Mouse (Mus musculus): Measurements from ENCODE around the gene Diaph3.
A peak's percentile ranks its signal among the peaks of the same experiment; 100 is the strongest.
"Not testable (repeated sequence)": the region's sequence is repeated elsewhere in the genome, so short reads cannot be mapped to it uniquely, and the experiment has no call there.

Gene Diaph3

DNA sequence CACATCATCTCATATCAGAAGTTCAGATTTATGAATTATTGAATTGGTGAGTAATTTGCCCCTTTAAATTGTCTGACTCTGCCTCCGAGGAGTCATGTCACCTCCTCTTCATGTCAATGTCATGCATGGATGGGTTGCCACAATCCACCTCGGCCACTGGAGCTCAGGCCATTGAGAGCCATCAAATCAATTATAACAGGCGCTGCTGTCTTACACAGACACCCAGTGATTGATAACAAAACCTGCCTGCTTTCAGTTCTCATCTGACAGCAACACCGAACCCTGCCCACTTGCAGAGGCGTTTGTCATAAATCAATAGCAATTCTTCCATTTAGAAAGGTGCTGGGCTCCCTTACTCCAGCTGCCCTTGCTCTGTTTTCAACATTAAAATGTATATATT is 402.1 kb downstream of the Diaph3 start:
- DNase-seq (ENCODE audit: low spot score in 2 of 2), result no peak

DNA sequence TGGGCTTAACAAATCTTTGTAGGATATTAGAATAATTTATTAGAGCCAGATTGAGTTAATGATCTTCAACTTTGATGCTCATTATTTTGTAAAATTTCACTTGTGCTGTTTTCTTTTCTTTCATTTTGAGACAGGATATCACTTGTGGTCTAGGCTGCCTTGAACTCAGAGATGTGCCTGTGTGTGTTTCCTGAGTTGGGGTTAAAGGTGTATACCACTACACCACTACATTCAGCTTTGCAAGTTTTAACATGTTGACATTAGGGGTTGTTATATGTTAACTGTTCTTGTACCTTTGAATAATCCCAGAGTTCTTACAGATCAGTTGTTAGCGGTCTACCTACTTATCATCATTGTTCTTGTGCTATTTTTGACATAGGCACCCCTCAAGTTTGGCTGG is 404.4 kb downstream of the Diaph3 start:
- no peak for DNase-seq (ENCODE audit: low spot score in 2 of 2)

DNA sequence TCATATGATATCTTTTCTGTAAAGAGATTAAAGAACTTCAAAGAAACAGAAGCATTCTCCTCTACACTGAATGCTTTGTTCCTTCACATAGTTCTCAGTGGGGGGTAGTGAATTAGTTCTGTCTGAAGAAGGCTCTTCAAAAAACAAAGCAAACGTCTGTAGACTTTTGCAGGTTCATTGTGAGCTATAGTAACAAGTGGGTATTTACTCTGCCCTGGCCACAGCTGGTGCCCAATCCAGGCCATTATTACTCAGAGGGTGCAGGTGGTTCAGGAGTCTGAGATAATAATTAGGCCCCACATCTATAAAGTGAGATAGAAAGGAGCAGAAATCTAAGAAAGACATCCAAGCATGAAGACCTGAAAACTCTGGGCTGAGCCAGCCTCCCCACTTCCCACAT is 409.7 kb downstream of the Diaph3 start:
- no peak for DNase-seq (ENCODE audit: low spot score in 2 of 2)

DNA sequence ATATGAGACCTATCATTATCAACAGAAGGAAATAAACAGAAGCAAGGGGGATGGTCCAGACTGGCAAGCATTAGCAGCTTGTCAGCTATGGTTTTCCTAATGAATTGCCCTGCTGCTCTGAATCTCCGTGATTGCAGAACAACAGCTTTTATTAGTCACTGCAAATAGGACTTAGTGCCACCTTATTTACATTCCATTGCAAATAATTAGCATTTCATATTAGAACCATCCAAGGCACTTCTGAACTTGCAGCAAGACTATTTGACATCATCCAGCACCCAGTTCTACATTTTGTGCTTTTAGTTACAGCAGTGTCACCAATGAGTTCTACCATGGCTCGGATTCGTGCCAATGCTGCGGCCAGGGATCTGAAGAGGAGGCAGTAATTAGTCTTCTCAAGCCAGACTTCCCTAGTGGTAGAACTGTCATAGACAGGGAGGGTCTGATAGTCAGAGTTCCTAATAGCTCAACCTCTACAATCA is 411.4 kb downstream of the Diaph3 start:
- DNase-seq (ENCODE audit: low spot score in 2 of 2), result peak in 1 of 2 experiments; percentile 31

DNA sequence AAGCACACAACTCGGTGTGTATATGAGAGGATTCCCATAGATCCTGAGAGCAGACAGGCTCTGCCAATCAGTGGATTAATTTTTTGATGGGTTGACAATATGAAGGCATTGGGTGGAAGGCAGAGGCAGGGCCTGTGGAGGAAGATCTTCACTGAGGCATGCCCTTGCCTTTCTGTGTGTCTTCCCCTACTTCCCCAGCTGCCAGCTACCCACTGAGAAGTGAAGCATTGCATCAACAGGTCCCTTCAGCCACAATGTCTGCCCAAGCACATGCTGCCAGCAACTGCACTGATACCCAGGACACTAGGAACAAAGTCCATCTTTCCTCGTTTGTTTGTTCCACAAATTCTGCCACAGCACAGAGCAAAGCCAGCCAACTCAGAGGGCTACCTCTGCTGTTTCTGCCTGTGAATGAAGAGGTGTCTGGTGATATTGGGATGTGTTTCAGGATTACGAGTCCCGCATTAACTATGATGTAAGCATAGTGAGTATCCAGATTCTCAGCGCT is 413.4 kb downstream of the Diaph3 start:
- DNase-seq (ENCODE audit: low spot score in 2 of 2), result peak in 1 of 2 experiments; percentile 8

DNA sequence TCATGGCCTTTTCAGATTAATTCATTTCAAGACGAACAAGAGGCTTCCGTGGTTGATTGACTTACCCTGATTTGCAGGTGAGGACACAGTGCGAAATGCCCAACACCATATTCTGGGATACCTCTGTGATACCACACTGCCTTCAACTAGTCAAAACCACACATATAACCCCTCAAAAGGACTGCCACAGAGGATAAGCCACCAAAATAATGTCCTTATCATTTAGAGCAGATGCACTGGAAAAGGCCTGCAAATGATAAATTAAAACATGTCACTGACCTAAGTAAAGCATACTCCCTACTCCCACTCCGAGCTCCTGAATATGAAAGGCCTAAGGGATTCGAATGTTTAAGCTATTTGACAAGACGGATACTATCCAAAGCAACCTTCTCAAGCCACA is 419.3 kb downstream of the Diaph3 start:
- DNase-seq (ENCODE audit: low spot score in 2 of 2), result no peak

DNA sequence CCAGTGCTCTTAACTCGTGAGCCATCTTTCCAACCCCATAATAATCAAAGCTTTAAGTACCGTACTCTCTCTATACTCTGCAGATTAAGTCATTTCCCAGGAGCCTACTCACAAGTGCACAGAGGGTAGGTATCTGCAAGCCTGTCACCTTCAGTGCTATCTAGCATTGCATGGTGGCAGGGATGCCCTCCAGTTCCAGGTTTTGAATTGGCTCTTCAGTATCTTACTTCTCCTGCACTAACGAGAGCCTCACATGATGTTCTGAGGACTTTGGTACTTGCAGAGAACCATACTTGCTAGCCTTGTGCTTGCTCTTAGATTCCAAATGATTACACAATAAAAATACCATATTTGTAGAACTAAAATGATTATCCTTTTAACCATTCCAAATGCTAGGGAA is 420.0 kb downstream of the Diaph3 start:
- DNase-seq (ENCODE audit: low spot score in 2 of 2), result no peak

DNA sequence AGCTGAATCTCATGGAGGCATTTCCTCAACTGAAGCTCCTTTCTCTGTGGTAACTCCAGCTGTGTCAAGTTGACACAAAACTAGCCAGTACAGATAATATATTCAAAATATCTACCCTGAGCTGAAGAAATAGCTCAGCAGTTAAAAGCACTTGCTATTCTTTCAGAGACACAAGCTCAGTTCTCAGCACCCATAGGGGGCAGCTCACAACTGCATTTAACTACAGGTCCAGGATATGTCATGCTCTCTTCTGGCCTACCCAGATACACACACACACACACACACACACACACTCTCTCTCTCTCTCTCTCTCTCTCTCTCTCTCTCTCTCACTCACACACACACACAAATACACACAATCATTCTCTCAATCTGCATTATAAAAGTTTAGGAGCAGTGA is 420.6 kb downstream of the Diaph3 start:
- DNase-seq (ENCODE audit: low spot score in 2 of 2), result not testable (repeated sequence)

DNA sequence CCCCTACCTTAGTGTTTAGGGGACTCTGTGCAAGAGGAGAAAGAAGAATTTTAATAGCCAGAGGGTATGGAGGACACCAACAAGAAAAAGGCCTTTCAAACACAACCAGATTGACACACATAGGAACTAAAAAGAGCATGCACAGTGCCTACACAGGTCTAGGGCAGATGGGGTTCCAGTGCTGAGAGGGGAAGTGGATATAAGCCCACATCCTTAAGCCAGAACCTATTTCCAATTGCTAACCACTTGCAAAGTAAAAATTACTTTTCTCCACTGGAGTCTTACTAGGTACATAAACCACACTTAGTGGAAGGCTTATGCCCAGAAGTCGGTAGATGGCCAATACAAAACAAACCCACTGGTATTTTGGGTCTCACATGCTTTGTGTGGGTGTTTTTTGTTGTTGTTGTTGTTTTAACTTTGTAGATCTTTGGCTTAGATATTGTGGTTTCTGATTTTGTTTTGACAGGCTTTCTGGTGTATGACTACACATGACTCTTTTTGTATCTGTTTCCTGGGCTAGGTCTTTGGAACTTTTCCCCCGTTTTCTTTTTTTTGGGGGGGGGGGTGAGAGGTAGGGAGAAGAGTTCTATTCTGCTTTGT is 426.8 kb downstream of the Diaph3 start:
- no peak for DNase-seq (ENCODE audit: low spot score in 2 of 2)

DNA sequence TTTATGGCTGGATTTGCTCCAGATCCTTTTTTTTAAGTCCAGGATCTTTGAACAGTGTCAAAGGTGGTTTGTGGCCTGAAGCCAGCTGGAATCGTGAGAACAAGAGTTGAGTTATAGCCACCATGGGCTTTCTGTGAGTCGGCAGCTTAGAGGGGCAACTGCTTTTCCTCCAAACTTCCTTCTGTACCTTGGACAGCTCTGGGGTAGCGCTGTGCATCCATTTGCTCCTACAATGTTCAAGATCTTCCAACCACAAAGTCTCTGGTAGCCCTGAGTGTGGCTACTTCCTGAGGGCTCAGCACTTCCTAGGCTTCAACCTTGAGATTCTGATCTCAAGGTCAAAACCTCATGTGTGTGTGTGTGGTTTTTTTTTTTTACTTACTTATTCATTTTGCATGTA is 437.0 kb downstream of the Diaph3 start:
- no peak for DNase-seq (ENCODE audit: low spot score in 2 of 2)

DNA sequence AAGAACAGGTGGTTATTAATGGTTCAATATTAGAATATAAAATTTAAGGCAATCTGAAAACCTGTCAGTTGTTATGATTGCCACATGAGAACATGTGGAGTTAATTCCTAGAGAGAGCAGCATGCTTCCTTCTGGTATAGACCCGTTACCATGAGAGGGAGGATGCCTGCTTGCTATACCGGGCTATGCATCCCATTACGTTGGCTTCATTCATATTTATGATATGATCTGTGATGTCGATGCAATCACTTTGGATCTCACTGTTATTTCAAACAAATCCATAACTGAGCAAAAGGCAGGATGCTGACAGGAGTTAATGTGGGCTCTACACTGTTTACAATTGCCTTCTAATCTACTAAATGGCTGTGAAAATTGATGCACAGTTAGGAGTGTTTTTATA is 439.9 kb downstream of the Diaph3 start:
- DNase-seq (ENCODE audit: low spot score in 2 of 2), result no peak

DNA sequence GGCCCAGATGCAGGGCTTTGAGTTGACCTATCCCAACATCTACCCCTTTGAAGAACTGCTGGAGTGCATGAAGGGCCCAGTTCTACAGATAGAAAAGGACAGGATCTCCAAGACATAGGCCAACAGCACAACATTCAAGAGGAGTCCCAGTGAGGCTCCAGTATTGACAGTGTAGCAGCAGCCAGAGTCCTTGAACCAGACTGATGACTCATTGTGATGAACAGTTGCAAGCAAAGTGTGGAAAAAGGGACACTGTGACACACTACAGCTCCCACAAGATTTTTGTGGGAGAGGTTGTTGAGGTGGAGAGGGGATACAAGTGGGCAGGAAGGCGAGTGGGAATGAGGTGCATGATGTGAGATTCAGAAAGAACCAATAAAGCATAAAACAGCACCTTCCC is 443.1 kb downstream of the Diaph3 start:
- DNase-seq (ENCODE audit: low spot score in 2 of 2), result no peak

DNA sequence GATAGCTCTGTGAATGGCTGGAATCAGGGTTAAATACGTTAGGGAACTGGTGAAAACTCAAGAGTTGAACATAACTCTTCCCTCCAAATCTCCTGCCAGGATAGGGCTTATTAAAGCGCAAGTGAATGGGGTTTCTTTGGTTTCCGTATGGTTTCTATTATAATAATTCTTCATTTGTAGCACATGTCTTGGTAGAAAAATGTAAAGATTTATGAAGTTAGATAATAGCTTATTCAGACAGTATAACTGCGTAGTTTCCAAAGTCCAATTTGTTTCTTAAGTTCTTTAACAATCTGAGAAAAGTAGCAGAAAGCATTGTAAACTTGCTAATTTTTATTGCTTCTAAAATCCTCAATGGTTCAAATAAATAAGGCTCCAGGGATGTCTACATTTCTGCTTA is 448.3 kb downstream of the Diaph3 start:
- DNase-seq (ENCODE audit: low spot score in 2 of 2), result no peak

DNA sequence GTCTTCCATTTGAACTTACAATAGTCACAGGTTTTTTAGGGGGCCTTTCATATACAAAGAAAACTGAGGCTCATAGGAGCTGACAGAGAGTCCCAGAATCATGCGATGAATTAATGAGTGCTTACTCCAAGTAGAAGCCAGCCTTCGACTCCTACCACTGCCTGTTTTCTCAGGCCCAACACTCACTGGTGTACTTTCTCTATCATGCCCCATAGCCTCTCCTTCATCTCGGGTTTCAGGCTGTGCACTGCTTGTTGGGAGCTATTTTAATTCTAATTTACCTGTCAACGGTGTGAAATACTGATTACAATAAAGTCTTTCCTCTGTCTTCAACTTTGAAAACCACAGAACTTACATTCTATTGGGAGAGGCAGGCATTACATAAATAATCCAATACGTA is 449.7 kb downstream of the Diaph3 start:
- DNase-seq (ENCODE audit: low spot score in 2 of 2), result no peak

DNA sequence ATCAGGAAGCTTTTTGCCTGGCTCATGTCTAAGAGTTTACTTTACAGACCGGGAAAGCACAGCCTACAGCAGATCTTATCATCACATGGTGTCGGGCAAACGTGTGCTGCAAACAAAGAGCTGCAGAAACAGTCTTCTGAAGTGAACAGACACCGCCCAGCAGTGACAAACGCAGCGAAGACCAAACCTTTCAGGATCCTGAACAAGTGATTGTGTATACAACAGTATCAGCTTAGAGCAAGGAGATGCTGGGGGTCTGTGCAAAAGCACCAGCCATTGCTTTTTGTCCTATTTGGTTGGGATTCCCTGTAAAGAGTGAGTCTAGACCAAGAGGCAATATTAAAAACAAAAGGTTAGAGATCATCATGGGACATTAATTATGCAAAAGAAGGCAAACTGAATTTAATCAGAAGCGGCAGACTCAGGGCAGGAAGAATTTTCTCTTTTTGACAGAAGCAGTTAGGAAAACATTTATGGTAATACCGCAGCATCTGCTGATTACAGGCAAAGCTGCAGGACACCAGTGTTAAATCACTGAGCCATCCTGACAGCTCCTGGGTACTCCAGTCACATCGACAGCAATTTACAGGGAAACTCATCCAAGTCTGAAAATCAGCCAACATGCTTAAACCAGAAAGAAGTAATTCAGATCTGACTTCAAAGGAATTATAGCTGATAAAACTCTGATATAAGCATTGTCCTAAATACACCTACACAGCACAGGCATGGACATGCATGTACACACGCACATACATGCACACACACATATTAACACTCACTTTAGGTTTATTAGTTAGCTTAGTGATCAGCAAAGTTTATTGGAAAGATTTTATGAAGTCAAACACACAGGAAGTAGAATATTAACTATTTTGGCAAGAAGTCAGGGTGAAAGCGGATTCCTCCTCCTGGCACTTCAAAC is 456.2 kb downstream of the Diaph3 start:
- peak in 1 of 2 experiments; percentile 14 for DNase-seq (ENCODE audit: low spot score in 2 of 2)

DNA sequence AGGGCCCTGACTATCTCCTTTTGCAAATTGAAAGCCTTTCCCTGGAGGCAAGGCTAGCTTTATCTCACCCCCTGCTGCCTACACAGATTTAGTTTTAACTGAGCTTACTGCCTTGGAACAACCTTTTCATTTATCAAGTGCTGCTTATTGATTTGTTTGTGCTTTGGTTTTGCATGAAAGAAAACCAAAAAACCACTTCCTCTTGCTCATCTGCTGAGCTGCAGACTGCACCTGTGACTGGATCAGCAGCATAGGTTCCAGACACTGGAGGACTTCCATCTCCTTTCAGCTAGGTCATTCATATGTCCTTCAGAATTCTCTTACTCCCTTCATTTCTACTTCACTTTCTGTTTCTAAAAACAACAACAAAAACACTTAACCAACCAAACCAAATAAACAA is 459.1 kb downstream of the Diaph3 start:
- no peak for DNase-seq (ENCODE audit: low spot score in 2 of 2)

DNA sequence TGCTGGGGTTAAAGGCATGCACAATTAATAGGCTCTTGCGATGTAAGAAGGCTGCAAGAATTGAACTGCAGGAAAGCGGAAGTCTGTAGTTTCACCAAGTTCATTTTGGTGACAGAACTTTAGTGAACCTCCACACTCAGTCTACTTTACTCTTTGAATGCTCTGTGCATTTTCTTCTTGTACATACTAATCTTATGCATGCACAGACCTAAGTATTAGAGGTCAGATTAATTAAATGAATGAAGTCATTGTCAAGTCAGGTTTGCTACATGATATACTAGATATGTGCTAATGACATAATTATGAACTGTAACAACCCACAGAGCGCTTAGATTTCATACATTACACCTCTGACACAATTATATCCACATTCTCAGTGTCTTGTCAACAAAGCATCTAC is 462.0 kb downstream of the Diaph3 start:
- no peak for DNase-seq (ENCODE audit: low spot score in 2 of 2)

DNA sequence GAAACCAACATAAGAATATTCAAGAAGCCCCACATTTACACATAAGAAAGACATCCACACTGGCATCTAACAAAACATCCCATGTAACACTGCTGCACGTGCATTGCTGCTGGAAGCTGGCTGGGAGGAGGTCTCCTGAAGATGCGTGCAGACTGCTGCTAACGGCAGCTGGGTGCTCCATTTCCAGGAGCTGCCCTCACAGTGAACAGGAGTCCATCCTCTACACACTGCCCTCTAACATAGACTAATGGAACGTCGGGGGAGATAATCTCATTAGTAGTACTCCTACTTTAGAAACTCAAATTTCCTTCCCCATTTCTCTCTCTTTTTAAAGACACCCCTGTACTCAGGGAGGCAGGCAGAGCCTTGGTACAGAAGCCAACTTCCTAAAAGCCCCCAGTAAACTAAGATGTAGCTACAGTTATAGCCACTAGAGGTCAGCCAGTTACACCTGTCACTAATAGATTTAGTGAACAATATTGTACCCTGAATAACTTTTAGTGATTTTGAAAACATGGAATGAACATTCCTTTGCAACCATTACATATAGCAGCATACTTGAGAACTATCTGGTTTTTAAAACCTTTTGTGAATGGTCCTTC is 462.8 kb downstream of the Diaph3 start:
- no peak for DNase-seq (ENCODE audit: low spot score in 2 of 2)

DNA sequence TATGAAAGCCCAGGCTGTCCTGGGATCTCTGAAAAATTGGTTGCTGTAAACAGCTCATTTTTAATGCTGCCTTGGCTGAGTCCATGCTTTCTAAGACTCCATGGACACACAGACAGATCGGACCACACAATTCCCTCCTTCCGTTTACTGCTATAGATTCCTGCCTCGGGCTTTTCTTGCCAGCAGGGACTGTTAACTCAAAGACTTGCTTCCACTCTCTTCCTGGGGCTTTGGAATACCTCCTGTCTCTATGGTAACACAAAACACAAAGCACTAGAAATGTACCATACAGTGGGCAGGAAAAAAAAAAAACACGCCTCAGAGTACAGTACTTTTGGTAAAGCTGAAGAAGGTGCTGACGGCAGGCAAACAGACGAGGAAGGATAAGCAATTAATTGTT is 464.0 kb downstream of the Diaph3 start:
- DNase-seq (ENCODE audit: low spot score in 2 of 2), result no peak

DNA sequence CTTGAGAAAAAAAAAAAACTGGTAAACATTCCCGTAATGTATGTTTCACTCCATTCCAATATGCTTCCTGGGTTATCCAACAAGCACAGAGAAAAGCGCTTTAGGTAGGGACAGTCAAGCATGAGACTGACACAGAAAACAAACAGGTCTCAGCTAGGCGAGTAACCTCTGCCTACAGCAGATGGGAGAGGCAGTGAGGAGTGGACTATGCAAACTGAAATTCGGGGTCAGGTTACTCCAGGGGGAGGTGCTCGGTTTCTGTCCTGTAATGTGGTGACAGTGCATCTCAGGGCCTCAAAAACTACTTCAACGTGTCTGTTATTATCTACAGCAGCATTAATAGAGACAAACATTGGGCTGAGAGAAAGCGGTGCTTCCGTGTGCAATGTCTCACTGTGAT is 465.7 kb downstream of the Diaph3 start:
- no peak for DNase-seq (ENCODE audit: low spot score in 2 of 2)

DNA sequence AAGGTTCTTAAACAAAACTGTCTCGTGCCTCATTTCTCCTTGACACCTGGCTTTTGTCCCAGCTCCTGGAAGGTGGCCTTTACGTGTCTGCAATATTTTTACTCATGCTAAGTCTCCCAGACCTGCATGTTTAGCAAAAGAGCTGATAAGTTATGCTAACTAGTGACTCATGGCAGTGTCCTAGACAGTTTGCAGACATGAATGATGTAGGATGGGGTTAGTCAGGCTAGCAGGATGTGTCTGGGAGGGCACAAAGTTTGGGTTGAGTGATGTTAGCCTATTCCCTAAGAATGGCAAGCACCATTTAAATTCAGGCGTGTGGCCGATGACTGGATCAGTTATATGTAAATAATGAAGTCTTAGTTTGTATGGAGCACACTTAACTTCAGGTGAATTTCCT is 478.2 kb downstream of the Diaph3 start:
- DNase-seq (ENCODE audit: low spot score in 2 of 2), result no peak

DNA sequence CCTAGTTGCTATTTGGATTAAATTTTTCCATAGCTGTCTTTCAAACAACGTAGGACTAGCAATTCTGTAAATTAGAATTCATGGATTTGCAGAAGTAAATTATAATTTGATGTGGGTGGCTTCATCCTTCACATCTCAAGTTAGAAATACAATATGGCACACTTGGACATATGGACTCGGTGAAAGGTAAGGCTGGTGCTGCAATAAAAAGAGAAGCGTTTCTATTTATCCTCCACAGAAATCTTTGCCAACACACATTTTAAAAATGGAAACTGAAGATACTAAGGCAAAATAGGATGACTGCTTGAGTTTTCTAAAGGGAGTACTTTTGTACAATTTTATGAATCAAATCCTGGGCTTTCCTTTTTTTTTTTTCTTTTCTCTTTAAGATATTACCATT is 480.5 kb downstream of the Diaph3 start:
- no peak for DNase-seq (ENCODE audit: low spot score in 2 of 2)

DNA sequence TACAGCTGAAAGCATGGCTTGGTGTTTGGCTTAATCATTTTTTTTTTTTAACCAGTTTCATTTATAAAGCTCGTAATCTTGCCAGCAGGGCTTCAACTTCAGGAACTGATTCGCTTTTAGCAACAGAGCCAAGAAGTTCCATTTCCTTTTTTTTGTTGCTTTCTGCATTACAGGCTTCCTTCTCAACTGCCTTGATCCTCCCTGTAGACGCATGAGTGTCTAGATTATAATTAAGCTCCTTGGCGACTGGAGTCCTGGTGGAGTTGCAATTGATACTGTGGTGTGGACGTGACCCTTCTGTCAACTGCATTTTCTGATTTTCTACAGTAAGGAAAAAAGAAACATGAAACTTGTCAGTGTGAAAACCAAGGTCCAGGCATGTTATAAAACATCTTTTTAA is 484.8 kb downstream of the Diaph3 start:
- no peak for DNase-seq (ENCODE audit: low spot score in 2 of 2)
